Mouse (Mus musculus) skeletal muscle tissue, postnatal 0 days (tissue): Measurements from ENCODE around the gene Fndc4. TPM values are rescaled to one million over a fixed set of nuclear protein-coding genes. Genes with fewer than 3 reads are reported as not detected.

ENCODE experiments used
- polyA plus RNA-seq: library from polyadenylated mRNA; unstranded; fragments of >200 nt; fragmentation: Nextera tagmentation; extraction: Ambion mirVana; gene quantifications from 2 replicates; pipeline ENCODE4 v1.2.1, GENCODE M21; 2015

Fndc4 gene
- polyA plus RNA-seq: 14.3 and 18.7 TPM in 2 replicates

DNA sequence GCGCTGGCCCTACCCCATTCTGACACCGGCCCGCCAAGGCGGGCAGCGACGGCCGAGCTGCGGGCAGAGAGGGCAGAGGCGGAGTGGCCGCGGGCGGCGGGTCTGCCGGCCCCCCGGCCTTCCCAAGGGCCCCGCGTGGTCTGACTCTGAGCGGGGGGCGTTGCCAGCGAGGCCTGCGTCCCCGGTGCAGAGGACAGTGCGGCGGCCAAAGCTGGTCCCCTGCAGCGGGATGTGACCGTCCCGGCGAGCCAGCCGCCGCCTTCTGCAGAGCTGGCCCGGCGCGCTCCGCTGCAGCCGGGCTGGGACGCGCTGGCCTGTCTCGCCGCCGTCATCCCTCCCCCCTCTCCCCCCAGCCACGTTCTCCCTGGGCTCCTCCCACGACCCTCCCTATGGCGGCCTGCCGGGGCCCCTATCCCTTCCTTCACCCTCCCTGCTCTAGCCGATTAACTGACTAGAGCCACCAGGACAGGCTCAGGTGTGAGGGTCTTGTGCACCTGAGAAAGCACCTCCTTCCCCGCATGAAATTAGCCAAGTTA lies at the start of gene Fndc4:
Gene Fndc4, minus strand, starts transcription at position 475 of the 536 bp plus-strand sequence.

DNA sequence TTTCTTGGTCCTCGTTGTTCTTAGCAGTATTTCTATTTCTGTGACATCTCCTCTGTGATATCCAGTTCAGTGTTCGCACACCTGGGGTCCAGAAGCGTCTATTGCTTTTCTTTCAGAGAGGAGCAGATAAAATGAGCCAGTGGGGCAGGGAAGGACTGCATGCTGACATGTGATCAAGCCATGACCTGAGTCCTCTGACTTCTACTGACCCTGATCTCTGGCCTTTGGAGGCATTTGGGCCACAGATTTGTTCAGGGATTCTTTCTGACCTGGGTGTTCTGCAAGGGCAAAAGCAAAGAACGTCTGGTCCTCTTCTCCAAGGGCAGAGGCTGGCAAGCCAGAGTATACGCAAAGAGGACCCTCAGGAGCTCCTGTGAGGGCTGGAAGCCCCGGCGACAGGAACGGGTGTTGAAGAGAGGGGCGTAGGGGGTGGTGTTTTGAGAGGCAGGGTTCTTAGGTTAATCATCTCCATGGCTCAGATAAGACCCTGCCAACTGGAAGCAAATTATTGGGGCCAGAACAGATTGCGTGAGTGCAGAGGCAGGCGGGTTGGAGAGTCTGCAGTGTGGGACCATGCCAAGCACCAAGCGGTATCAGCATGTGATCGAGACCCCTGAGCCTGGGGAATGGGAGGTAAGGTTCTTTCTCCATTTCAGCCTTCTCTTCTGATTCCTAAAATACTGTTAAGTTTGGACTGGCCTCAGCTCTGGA lies 1.3 kb upstream of the Fndc4 start, which contains the start of gene Gckr:
Gene Gckr, plus strand, starts transcription at position 397 of the 711 bp plus-strand sequence.

DNA sequence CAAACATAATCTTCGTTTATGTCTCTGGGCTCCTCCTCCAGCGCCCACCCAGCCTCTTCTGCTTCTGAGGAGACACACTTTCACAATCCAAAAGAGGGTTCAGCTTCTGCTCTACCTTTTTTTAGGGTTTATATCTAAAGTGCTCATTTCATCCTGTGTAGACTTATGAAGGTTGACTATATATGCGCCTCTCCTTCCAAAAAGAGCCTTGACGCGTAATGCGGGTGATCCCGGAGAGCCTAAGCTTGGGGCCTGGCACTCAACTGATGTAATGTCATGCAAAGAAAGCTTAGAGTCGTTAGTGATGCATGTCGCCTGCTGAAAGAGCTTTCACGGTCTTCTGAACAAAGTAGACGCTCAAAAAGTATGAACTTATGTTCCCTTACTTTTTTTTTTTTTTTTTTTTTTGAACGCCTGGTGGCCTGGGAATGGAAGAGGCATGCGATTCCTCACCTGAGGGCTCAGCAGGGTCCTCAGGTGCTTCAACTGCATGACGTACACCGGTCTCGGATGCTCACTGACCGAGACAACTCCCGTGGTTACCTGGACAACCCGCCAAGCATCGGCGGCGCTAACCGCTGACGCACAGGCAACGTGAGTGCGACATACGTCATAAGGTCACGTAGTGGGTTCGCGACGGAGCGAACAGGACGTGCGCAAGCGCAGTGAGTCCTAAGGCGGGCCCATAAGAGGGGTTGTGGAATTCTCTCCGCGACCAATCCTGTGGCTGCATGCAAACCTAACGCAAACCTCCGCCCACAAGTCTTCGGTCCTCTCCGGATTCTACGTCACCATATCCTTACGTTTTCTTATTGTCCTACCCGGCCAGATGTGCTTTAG lies 5.1 kb downstream of the Fndc4 start, which contains the start of gene Ift172:
Gene Ift172, minus strand, starts transcription at position 596 of the 840 bp plus-strand sequence.

DNA sequence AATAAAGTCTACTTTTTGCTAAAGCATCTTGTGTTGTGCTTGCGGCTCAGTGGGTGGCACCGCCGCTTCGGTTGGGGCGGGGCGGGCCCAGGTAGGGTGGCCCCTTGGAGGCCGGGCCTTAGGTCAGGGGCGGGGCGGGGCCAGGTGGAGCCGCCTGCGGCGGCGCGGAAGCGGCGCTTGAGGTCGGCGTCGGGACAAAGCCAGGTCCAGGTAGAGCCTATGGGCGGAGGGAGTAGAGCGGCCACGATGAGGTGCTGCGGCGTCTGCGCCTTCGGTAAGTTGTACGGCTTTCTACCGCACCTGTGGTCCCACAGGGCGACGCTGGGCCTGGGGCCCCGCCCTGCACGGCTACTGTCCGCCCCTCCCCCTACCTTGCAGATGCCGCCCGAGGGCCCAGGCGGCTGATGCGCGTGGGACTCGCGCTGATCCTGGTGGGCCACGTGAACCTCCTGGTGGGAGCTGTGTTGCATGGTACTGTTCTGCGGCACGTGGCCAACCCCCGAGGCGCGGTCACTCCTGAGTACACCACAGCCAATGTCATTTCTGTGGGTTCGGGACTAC lies 44.3 kb downstream of the Fndc4 start, which contains the start of gene Krtcap3:
Gene Krtcap3, plus strand, starts transcription at position 151 of the 561 bp plus-strand sequence.

Other genes starting within 250 kb of the Fndc4 start
- gene Atraid, start 247.8 kb downstream of the Fndc4 start, polyA plus RNA-seq: 262 and 282 TPM in 2 replicates
- gene Slc5a6, start 247.2 kb downstream of the Fndc4 start, polyA plus RNA-seq: 10.1 and 11.2 TPM in 2 replicates
- 6.1 and 6.4 TPM in 2 replicates for gene Cad, start 241.3 kb downstream of the Fndc4 start, polyA plus RNA-seq
- gene Dnajc5g, start 189.8 kb downstream of the Fndc4 start, polyA plus RNA-seq: not detected in 2 replicates
- gene Slc30a3, start 187.8 kb downstream of the Fndc4 start, polyA plus RNA-seq: 0.08 TPM in 1 of 2 replicates, not detected in the other
- 210 and 232 TPM in 2 replicates for gene Trim54, start 179.4 kb downstream of the Fndc4 start, polyA plus RNA-seq
- 1.1 TPM in 2 replicates for gene Ucn, start 157.3 kb downstream of the Fndc4 start, polyA plus RNA-seq
- 62.8 and 67.1 TPM in 2 replicates for gene Mpv17, start 141.8 kb downstream of the Fndc4 start, polyA plus RNA-seq
- 0.51 and 0.68 TPM in 2 replicates for gene Gm29609, start 116.2 kb downstream of the Fndc4 start, polyA plus RNA-seq
- 20.8 and 21.8 TPM in 2 replicates for gene Gtf3c2, start 115.9 kb downstream of the Fndc4 start, polyA plus RNA-seq
- 96.4 and 109 TPM in 2 replicates for gene Snx17, start 102.9 kb downstream of the Fndc4 start, polyA plus RNA-seq
- 61.4 and 74.4 TPM in 2 replicates for gene Eif2b4, start 102.7 kb downstream of the Fndc4 start, polyA plus RNA-seq
- gene Zfp513, start 93.8 kb downstream of the Fndc4 start, polyA plus RNA-seq: 3.6 and 6.5 TPM in 2 replicates
- 37.5 and 45.6 TPM in 2 replicates for gene Ppm1g, start 75.4 kb downstream of the Fndc4 start, polyA plus RNA-seq
- gene Nrbp1, start 55.2 kb downstream of the Fndc4 start, polyA plus RNA-seq: 95.9 and 102 TPM in 2 replicates
- 0.87 TPM in 2 replicates for gene Gm9970, start 54.8 kb downstream of the Fndc4 start, polyA plus RNA-seq
- gene Krtcap3, start 44.4 kb downstream of the Fndc4 start, polyA plus RNA-seq: 0.74 and 1.2 TPM in 2 replicates
- gene Ift172, start 5.0 kb downstream of the Fndc4 start, polyA plus RNA-seq: 10.1 and 11.2 TPM in 2 replicates
- gene Gckr, start 1.4 kb upstream of the Fndc4 start, polyA plus RNA-seq: 0.19 and 0.22 TPM in 2 replicates
- gene Zfp512, start 156.4 kb upstream of the Fndc4 start, polyA plus RNA-seq: 15.9 and 17.5 TPM in 2 replicates
- gene 4930548H24Rik, start 189.7 kb upstream of the Fndc4 start, polyA plus RNA-seq: not detected in 2 replicates
- 20.9 and 25.3 TPM in 2 replicates for gene Gpn1, start 198.7 kb upstream of the Fndc4 start, polyA plus RNA-seq
- gene Slc4a1ap, start 230.9 kb upstream of the Fndc4 start, polyA plus RNA-seq: 16.9 and 17.6 TPM in 2 replicates
- 10.6 and 11.8 TPM in 2 replicates for gene Supt7l, start 231.7 kb upstream of the Fndc4 start, polyA plus RNA-seq